Mouse (Mus musculus) kidney, postnatal 14 days (tissue): ENCODE measurements around the gene Rims4.

Experiments used
- DNase-seq: peaks from one replicate; pipeline ENCODE4 v3.0.0; 2022; ENCODE audit warnings: mixed read lengths

Rims4 gene

DNA sequence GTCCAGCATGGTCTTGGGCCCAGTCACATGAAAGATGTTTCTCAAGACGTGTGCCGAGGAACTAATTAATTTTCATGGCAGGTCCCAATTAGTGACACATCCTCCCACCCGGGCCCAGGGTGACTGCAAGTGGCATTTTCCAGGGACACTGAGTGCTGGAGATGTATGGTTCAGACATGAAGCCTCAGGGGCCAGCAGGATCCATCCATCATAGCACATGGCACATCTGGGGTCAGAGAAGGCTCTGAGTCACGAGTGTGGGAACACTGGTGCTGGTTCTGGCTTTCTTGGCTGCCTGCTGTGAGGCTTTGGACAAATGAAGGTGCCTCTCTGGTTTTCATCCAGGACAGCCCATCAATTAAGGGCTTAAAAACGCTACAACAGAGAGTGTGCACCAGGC lies 11.4 kb downstream of the Rims4 start:
- no peak for DNase-seq

DNA sequence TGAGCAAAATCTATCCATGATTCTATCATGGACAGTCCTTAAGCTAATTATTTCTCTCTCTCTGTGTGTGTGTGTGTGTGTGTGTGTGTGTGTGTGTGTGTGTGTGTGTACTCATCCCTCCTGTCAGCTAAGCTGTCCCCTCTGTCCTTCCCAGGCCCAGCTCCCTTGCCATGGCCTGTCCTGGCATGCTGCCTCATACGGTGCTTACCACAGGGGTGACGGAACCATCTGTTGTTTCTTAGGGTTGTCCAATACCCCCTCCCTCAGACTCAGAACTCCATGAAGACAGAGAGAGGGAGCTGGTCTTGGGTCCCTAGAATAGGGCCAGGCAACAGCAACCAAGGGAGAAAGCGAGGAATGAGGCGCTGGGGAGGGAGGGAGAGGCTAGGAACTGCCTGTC lies 14.2 kb downstream of the Rims4 start:
- DNase-seq, result no peak

DNA sequence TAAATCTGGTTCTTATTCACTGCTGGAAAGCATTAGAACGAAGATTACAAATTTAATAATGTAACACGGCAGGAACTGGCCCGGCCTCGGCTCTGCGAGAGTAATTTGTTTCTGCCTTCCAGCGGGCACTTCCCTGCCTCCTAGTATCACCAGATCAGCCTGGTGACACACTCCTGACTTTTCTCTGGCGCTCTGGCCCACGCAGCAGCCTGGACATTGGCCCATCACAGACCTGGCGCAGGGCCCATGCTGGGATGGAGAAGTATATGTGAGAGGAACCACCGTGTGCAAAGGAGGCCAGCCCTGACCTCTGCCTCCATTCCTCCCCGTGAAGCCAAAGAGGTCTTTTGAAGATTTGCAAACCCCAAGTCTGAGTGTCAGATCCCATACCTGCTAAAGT lies 15.0 kb downstream of the Rims4 start:
- no peak for DNase-seq

DNA sequence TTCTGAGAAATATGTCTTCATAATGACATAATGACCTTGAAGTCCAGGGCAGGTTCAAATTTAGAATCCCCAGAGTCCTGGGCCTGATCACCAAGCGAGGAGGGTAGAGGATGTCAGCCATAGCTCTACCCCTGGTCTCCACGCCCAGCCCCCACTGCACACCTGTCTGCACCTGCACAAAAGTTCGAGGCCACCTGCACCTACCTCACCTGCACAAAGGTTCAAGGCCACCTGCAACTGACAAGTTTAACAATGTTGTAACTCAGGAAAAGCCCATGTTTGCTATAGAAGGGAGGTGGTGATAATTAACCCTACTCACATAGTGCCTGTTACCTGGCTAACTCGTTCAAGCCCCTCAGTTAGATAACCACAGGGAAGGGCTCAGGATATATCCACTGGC lies 16.0 kb downstream of the Rims4 start:
- no peak for DNase-seq

DNA sequence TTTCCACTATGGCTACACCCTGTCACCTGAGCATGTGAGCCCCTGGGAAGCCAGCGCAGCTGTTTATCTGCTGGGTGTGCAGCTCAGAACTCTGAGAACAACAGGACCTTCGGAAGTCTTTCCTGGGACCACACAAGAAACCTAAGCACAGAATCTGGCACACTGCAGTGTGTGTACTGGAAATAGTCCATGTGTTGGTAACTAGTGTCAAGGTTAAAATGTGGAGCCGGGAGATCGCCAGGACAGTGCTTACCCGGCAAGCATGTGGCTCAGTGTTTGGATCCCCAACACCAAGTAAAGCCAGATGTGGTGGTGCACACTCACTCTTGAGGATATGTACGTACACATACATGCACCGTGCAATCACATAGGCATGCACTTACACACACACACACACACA lies 17.4 kb downstream of the Rims4 start:
- no peak for DNase-seq

DNA sequence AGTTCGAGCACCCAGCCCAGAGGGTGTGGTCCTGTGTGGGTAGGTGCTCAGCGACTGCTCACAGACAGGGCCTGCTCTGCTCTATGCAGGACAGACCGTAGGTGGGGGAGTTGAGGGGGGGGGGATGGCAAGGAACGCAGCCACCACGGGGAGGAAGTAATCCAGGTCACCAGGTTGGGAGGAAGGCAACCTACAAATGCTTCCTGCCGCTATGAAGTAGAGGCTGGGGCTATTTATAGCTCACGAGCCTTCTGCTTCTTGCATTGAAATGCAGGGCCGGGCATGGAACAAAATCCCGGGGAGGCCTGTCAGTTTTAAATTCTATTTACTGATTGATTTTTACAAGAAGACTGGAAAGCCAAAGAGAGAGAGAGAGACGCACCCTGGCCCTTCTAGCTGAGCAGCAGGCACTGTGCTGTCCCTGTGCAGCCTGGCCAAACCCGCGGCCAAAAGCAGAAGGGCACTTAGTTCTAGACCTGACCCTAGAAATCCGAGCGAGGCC lies 18.5 kb downstream of the Rims4 start:
- DNase-seq, result no peak

DNA sequence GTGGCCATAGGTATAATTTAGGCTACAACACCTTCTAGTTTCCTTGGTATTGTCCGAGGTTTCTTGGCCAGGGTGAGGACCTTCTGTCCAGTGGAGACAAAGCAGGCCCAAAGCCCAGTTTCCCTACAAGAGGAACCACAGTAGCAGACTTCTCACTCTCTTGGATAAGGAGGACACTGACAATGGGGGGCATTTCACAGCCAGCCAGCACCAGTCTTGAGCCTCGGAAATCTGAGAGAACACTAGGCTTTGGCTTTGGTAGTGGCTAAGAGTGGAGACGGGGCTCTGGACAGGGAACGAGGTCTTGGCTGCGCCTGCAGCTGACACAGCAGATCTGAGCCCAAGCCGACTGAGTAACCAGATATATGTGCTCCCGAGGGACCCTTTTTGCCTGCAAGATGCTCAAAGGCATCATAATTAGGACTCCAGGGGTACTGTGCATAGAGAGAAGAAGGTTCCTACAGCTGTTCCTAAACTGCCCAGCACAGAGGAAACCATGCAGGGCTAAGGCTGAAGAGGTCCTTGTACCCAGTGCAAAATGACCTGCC lies 20.4 kb downstream of the Rims4 start:
- no peak for DNase-seq

DNA sequence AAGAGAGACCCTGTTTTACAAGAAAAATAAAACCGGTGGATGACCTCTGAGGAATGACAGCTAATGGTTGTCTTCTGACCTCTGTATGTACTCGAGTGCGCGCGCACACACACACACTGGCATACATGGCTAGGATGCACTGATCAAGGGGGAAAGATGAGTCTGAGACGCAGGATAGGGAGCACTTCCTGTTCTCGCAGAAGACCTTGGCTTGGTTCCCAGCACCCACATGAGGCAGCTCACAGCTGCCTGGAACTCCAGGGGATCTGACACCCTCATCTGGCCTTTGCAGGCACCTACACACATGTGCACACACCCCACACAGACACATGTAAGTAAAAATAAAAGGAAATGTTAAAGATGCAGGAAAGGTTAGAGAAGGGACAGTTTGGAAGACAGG lies 21.5 kb downstream of the Rims4 start:
- DNase-seq, result no peak

DNA sequence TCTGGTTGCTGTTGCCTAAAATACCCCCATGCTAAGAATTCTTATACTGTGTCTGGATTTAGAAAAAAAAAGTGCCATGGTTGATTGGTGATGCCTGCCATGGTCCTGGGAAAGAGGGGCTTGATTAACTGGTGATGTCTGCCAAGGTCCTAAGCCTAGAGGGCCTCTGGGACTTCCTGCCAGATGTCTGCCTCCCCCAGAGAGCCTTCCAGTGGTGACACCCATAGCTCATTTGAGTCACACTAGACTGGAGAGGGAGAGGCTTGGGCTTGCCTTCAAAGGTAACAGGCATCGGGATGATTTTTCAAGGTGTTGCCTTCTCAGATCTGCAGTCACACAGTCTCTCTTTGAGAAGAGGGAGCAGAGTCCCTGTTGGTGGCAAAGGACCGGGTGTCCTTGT lies 23.3 kb downstream of the Rims4 start:
- no peak for DNase-seq

DNA sequence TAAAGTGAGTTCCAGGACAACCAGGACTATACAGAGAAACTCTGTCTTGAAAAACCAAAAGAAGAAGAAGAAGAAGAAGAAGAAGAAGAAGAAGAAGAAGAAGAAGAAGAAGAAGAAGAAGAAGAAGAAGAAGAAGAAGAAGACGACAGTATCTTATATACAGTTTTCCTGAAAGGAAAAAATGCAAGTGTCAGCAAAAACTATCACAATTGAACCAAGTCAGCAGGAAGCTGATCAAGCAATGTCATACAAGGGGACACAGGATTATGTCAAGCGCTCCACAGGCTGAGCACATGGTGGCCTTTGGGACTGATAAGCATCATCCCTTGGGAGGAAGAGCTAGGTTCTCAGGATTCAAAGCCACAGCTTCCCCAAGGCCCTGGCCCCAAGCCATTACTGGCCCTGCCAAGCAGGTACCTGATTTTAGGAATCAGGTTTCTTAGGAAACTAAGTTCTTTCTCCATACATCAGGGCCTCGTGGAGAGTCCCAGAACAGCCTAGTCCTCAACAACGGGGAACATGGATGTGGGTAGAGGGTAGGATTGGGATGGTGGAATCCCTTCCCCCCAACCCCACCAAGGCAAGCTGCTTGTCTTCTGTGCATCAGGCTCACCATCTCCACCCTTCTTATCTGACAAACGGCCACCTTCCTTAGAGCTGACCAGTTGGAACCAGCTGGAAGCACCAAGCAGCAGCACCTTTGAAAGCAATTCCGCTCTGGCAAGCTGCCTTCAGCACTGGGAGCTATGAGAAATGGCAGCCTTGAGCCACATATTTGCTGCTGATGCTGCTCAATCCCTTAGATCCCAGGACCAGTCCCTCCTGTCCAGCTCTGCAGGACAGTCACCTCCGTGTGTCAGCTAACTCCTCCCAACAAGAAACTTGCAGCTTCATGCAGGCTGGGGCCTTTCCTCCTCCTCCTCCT lies 24.8 kb downstream of the Rims4 start:
- no peak for DNase-seq

DNA sequence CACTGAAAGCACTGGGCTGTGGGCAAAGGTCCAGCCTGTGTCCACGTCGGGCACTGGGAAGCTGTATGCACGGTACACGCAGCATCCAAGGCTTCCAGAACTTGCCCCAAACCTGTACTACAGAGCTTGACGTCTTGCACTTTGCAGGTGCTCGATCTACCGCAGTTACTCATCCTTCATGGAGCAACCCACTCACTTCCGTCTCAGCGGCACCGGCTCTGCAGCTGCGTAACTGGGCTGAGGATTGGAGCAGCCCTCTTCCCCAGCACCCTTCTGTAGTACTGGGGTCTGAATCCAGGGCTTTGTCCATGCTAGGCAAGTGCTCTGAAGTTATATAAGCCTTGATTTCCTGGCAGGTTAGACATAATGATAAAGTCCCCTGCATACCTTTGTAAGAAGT lies 27.2 kb downstream of the Rims4 start:
- no peak for DNase-seq

DNA sequence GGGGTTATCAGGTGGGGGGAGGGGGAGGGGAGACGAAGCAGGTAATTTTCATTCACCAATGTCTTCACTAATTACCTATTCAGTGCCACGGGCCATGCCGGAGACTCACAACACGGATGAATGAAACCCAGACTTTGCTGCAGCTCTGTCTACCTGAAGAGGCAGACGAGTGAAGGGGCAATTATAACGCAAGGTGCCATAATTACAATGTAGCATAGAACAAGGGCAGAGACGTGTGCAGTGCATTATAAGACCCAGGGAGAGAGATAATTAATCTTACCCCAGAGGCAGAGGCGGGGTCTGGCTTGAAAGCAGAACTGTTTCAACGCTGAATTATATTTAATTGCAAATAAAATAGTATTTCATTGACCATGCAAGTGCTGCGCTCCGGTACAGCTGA lies 27.9 kb downstream of the Rims4 start:
- DNase-seq, result no peak

DNA sequence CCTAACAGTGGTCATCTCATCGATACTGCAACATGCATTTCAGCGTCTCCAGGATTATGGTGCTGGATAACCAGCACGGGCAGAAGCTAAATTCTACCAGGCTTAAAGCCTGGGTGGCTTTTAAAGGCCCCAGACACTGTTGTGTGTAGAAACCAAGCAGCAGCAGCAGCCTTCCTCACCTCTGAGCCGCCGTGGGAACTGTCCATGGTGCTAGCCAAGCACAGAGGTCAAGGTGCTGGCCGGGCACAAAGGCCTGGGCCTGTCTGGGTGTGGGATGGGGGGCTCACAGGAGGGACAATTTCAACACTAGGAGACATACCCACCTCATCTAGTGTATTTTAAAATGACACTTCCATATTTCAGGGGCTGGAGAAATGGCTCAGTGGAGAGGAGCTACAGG lies 29.1 kb downstream of the Rims4 start:
- DNase-seq, result peak; percentile 54

DNA sequence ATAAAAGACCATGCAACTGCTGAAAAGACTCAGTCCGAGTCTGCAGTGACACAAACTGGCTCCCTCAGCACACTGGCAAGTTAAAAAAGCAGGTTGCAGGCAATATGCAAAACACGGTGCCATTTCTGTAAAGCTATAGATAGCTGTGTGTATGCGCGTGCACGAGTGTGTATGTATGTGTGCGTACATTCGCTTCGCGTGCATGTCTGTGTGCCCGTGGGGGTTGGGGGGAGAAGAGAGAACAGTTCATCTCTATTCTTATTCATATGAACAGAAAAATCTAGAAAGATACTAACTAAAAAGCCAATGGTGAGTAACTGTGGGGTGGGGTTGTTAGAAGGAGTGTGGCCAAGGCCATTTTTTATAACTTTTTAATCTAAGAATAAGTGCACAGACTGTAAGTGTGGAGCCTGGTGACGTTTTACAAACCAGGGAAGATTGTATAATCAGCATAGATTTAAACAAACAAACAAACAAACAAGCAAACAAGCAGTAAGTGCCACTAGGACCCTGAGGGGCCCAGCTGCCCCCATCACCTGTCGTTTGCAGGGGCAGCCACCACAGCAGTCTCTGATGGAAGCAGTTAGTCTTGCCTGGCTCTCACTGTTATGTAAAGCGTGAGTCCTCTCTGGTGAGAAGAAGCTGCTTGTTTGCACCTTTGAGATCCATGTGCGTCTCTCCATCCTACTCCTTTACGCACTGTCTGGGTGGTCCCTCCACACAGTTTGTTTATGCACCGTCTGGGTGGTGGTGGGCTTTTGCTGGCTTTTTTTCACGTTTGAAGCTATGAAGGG lies 35.4 kb downstream of the Rims4 start:
- no peak for DNase-seq

DNA sequence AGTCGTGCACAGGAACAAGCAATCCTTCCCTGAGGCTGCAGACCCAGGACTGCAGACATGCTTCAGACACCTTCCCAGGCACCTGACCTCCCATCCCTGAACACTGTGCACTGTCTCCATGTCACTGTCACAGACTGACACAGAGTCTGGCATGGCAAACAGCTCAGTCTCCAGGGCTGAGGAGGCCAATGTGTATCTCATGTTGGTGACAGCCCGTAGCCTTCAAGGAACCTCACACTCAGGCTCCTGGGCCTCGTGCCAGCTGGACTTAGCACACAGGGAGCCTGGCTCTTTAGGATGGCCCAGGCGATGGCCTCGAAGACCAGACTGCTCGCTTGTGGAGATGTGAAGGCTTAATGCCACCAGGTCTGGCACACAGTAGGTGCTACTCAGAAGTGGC lies 37.6 kb downstream of the Rims4 start:
- DNase-seq, result peak; percentile 36

DNA sequence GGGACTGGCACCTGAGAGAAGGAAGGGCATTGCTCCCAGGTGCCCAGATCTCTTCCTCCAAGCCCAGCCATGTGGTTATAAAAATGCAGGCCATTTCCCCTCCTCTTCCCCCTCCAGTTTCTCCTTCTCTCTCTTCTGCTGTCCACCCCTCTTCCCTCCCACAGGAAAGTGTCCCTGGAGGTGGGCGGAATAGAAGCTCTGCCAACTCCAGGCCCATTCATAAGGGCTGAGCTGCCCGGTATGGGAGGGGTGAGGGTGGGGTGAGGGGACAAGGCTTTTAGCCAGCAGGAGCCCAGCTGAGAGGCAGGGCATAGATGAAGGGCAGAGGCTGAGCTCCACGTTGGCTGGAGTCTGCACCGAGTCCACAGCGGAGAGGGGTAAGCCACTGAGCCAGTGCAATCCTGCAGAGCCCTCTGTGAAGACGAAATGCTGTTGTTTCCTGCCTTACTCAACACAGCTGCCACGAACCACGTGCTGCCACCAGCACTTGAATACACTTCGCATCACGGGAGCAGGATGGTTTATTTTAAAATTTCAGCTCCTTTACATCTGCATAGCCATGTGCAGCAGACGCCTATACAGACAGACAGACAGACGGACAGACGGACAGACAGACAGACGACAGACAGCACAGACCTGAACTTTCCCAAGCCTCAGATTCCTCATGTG lies 41.5 kb downstream of the Rims4 start:
- DNase-seq, result no peak

DNA sequence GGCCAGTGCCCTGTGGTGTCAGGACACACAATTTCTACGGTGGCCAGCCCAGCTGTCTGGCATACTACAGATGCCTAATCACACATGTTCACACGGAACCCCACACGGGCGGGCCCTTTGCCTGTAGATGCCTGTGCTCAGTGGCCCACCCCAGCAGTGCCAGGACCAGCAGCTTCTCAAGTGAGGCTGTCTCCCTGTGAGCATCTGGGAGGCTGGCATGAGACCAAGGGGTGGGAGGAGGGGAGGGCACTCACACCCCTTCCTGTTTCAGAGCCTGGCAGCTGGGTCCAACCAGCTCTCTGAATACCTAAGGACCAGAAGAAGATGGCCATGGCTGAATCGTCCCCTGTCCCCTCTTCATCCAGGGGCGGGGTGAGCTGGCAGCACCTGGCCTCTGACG lies 43.0 kb downstream of the Rims4 start:
- DNase-seq, result no peak

DNA sequence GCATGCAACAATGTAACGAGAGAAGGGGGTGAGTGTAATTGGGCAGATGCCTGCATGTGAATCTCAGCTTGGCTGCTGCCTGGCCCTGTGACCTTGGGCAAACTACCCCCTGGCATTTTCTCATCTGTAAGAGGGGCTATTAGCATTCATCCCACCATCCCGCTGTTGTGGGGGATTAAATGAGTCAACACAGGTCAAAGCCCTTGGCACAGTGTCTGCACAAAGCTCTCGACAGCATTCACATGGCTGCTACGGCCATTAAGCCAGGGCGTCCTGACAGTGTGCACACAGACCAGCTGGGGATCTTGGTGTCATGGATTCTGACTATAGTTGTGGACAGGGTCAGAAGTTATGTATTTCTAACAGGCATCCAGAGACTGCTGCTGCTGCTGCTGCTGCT lies 43.6 kb downstream of the Rims4 start:
- no peak for DNase-seq

DNA sequence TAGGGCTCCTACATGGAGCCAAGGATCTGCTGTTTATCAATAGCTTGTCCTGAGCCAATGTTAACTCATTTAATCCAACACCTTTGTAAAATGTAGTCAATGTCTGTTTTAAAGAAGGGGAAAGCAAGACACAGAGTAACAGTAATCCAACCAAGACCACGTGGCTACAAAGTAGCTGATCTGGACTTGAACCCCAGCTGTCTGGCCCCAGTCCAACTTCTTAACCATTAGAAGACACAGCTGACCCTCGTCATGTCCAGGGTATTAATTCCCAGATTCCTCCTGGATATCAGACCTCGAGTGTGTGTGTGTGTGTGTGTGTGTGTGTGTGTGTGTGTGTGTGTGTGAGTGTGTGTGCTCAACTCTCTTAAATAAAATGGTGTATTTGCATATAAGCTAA lies 46.6 kb downstream of the Rims4 start:
- no peak for DNase-seq

DNA sequence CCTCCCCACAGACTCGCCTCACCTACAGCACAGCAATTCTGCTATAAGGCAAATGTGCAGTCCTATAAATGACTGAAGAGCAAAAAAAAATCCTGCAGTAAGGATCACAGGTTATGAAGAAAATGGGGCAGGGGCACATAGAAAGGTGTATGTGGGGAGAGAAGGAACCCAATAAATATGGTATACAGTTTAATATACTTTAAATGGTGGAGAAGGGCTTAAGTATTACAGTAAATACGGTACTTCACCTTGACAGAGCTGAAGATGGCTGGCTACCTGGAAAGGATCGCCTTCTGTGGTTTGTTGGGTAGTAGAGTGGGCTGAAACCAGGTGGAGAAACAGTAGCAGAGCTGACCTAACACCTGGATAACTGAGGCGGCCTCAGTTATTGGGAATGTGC lies 47.2 kb downstream of the Rims4 start:
- no peak for DNase-seq

DNA sequence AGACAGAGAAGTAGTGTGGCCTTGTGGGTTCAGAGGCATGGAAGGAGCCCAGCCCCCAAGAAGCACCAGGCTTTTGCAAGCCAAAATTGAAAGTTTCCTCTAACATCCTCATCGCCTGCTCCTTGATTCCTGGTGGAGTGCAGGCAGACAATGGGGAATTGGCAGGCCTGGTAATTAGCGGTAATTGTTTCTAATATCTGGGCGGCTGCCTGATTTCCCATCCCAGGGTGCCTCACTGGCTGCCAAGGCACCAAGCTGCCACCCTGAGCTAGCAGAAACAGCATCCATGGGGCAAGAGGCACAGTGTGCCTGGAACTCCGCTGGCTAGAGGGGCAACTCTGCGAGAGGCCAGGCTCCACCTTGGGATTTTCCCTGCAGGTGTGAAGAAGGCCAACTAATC lies 48.7 kb downstream of the Rims4 start:
- DNase-seq, result no peak

DNA sequence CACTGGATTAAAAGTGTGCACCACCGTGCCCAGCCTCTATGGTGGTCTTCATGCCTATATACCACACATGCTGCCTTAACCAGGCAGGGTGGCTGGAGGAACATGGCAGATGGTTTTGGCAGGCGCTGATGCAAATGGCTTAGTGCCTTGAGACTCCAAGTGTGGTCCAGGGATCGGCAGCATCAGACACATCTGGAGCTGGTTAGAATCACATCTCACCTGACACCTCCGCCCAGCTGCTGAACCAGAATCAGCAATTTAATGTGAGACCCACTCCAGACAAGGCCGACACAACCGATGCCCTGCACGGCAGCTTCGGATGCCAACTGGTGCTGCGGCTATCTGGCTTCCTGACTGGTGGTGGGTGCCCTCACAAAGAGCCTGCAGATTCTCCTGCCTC lies 52.4 kb downstream of the Rims4 start:
- no peak for DNase-seq

DNA sequence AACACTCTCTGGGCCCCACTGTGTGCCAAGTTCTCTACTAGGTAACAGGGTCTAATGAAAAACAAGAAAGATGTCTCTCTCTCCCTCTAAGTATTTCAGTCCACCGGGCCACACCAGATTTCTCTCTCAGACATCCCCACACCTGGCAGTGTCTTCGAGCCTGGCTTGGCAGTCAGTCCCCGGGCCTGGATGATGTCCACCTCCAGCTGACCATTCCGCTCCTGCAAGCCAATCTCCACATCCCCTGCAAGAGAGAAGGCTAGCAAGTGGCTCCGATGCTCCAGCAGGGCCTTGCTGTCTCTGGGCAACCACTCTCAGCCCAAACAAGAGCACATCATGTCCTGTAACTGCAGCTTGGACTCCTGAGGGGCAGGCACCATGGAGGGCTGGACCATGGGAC lies 53.2 kb downstream of the Rims4 start:
- no peak for DNase-seq
